Mouse (Mus musculus): Measurements from ENCODE around the gene Abl1. TPM values are rescaled to one million over a fixed set of nuclear protein-coding genes. Genes with fewer than 3 reads are reported as not detected.

The Abl1 gene
- polyA plus RNA-seq, 1 experiment from 2014 or later, result 12.9 TPM

GRCm38 (mm10) chr2:31724730-31725490 is 36.7 kb downstream of the Abl1 start:
- Histone ChIP-seq H3K27me3 (replicated peaks) (no peaks in the 10 kb centered on the region), H3K4me2 (peak overlapping the region; percentile 14; the same call in 1 of the 2 replicates), H3K36me3 (no peaks in the 10 kb centered on the region), H3K4me1 (peaks cover 76% of the 10 kb centered on the region), H3K27ac (no peak overlapping the region), H3K9me3 (replicated peaks) (no peaks in the 10 kb centered on the region), H3K4me3 (no peak overlapping the region), H3K9ac (no peak overlapping the region)
- WGBS (ENCODE audit: insufficient replicate concordance), result 54% methylated on average over 7 of the region's 7 CpGs
- ATAC-seq, result peak; percentile 84

- Histone ChIP-seq H3K27ac (no peak overlapping the region), H3K4me3 (no peak overlapping the region)
These were observed 39.6 kb downstream of the Abl1 start for GRCm38 (mm10) chr2:31727576-31728277.

GRCm38 (mm10) chr2:31730640-31731039 is 42.5 kb downstream of the Abl1 start:
- ATAC-seq, result no peak
- WGBS (ENCODE audit: insufficient replicate concordance), result 62% methylated on average over 5 of the region's 5 CpGs
- Histone ChIP-seq H3K9me3 (replicated peaks) (no peaks in the 10 kb centered on the region), H3K9ac (no peak overlapping the region), H3K4me3 (no peak overlapping the region), H3K4me1 (peaks cover 48% of the 10 kb centered on the region), H3K4me2 (no peak overlapping the region), H3K27me3 (replicated peaks) (no peaks in the 10 kb centered on the region), H3K36me3 (no peaks in the 10 kb centered on the region), H3K27ac (no peak overlapping the region)

More at GRCm38 (mm10) chr2:31727576-31728277, 39.6 kb downstream of the Abl1 start:
- Histone ChIP-seq H3K4me2 (no peak overlapping the region), H3K27me3 (replicated peaks) (no peaks in the 10 kb centered on the region), H3K36me3 (no peaks in the 10 kb centered on the region), H3K9ac (no peak overlapping the region), H3K9me3 (replicated peaks) (no peaks in the 10 kb centered on the region), H3K4me1 (peaks cover 74% of the 10 kb centered on the region)
- 67% methylated on average over 9 of the region's 9 CpGs for WGBS (ENCODE audit: insufficient replicate concordance)
- ATAC-seq, result no peak

GRCm38 (mm10) chr2:31732497-31732896 is 44.3 kb downstream of the Abl1 start:
- no peak overlapping the region for H3K4me2 ChIP-seq
- WGBS (ENCODE audit: insufficient replicate concordance), result 81% methylated on average over 3 of the region's 3 CpGs
- H3K4me3 ChIP-seq, result no peak overlapping the region
- no peaks in the 10 kb centered on the region for H3K36me3 ChIP-seq
- H3K4me1 ChIP-seq, result peaks cover 29% of the 10 kb centered on the region
- H3K9me3 ChIP-seq (replicated peaks), result no peaks in the 10 kb centered on the region
- no peak for ATAC-seq
- no peak overlapping the region for H3K27ac ChIP-seq
- H3K9ac ChIP-seq, result no peak overlapping the region
- H3K27me3 ChIP-seq (replicated peaks), result no peaks in the 10 kb centered on the region

- H3K9ac ChIP-seq, result no peak overlapping the region
- peaks cover 18% of the 10 kb centered on the region for H3K4me1 ChIP-seq
- H3K27me3 ChIP-seq (replicated peaks), result no peaks in the 10 kb centered on the region
- no peak overlapping the region for H3K27ac ChIP-seq
- no peak overlapping the region for H3K4me2 ChIP-seq
- WGBS (ENCODE audit: insufficient replicate concordance), result 76% methylated on average over 5 of the region's 5 CpGs
- H3K4me3 ChIP-seq, result no peak overlapping the region
- ATAC-seq, result no peak
- no peaks in the 10 kb centered on the region for H3K9me3 ChIP-seq (replicated peaks)
- no peaks in the 10 kb centered on the region for H3K36me3 ChIP-seq
These were observed 45.4 kb downstream of the Abl1 start for GRCm38 (mm10) chr2:31733558-31733957.

GRCm38 (mm10) chr2:31739041-31739440 is 50.9 kb downstream of the Abl1 start:
- Histone ChIP-seq H3K27me3 (replicated peaks) (no peaks in the 10 kb centered on the region), H3K27ac (no peak overlapping the region)
- 51% methylated on average over 3 of the region's 3 CpGs for WGBS (ENCODE audit: insufficient replicate concordance)

GRCm38 (mm10) chr2:31741728-31742127 is 53.6 kb downstream of the Abl1 start:
- no peak for ATAC-seq
- Histone ChIP-seq H3K9me3 (replicated peaks) (no peaks in the 10 kb centered on the region), H3K27me3 (replicated peaks) (no peaks in the 10 kb centered on the region), H3K36me3 (no peaks in the 10 kb centered on the region), H3K4me1 (peaks cover 38% of the 10 kb centered on the region), H3K27ac (no peak overlapping the region), H3K4me3 (no peak overlapping the region), H3K4me2 (no peak overlapping the region), H3K9ac (no peak overlapping the region)
- 62% methylated on average over 1 of the region's 1 CpGs for WGBS (ENCODE audit: insufficient replicate concordance)

More at GRCm38 (mm10) chr2:31739041-31739440, 50.9 kb downstream of the Abl1 start:
- no peak for ATAC-seq
- peaks cover 18% of the 10 kb centered on the region; the same call in 1 of the 2 replicates for H3K4me1 ChIP-seq
- H3K4me2 ChIP-seq, result no peak overlapping the region
- H3K9ac ChIP-seq, result no peak overlapping the region
- H3K4me3 ChIP-seq, result no peak overlapping the region
- no peaks in the 10 kb centered on the region for H3K9me3 ChIP-seq (replicated peaks)
- H3K36me3 ChIP-seq, result no peaks in the 10 kb centered on the region

GRCm38 (mm10) chr2:31742134-31742533 is 54.0 kb downstream of the Abl1 start:
- H3K9ac ChIP-seq, result no peak overlapping the region
- no peaks in the 10 kb centered on the region for H3K27me3 ChIP-seq (replicated peaks)
- no peaks in the 10 kb centered on the region for H3K9me3 ChIP-seq (replicated peaks)
- no peaks in the 10 kb centered on the region for H3K36me3 ChIP-seq
- peaks cover 43% of the 10 kb centered on the region for H3K4me1 ChIP-seq
- H3K4me2 ChIP-seq, result no peak overlapping the region
- H3K4me3 ChIP-seq, result no peak overlapping the region
- H3K27ac ChIP-seq, result no peak overlapping the region
- 37% methylated on average over 7 of the region's 7 CpGs for WGBS (ENCODE audit: insufficient replicate concordance)
- ATAC-seq, result no peak

GRCm38 (mm10) chr2:31745741-31746243 is 57.6 kb downstream of the Abl1 start:
- H3K9me3 ChIP-seq (replicated peaks), result no peaks in the 10 kb centered on the region
- peaks cover 71% of the 10 kb centered on the region for H3K4me1 ChIP-seq

GRCm38 (mm10) chr2:31746835-31747234 is 58.7 kb downstream of the Abl1 start:
- Histone ChIP-seq H3K4me2 (no peak overlapping the region), H3K36me3 (no peaks in the 10 kb centered on the region), H3K9ac (no peak overlapping the region; the same call in 1 of the 2 replicates), H3K27ac (no peak overlapping the region), H3K4me3 (no peak overlapping the region), H3K4me1 (peaks cover 70% of the 10 kb centered on the region), H3K9me3 (replicated peaks) (no peaks in the 10 kb centered on the region), H3K27me3 (replicated peaks) (no peaks in the 10 kb centered on the region)
- WGBS (ENCODE audit: insufficient replicate concordance), result 28% methylated on average over 4 of the region's 4 CpGs
- ATAC-seq, result peak; percentile 73

More at GRCm38 (mm10) chr2:31745741-31746243, 57.6 kb downstream of the Abl1 start:
- Histone ChIP-seq H3K9ac (no peak overlapping the region), H3K4me3 (no peak overlapping the region), H3K36me3 (no peaks in the 10 kb centered on the region), H3K27ac (no peak overlapping the region), H3K4me2 (no peak overlapping the region), H3K27me3 (replicated peaks) (no peaks in the 10 kb centered on the region)
- no peak for ATAC-seq

GRCm38 (mm10) chr2:31749046-31749709 is 61.0 kb downstream of the Abl1 start:
- Histone ChIP-seq H3K4me1 (peaks cover 63% of the 10 kb centered on the region), H3K9ac (no peak overlapping the region), H3K9me3 (replicated peaks) (peaks cover 5% of the 10 kb centered on the region; the same call in 1 of the 2 replicates), H3K27ac (peak overlapping the region; percentile 57), H3K4me2 (peak overlapping the region; percentile 29), H3K27me3 (replicated peaks) (no peaks in the 10 kb centered on the region), H3K4me3 (no peak overlapping the region), H3K36me3 (0 out of 2 replicates have a peak, but pooled peaks cover 3% of the 10 kb centered on the region)
- 57% methylated on average over 10 of the region's 10 CpGs for WGBS (ENCODE audit: insufficient replicate concordance)
- no peak for ATAC-seq

Data from liver, embryonic 12.5 days (tissue).